Mouse (Mus musculus): Measurements from ENCODE around the gene Pqbp1.

Pqbp1 gene

DNA sequence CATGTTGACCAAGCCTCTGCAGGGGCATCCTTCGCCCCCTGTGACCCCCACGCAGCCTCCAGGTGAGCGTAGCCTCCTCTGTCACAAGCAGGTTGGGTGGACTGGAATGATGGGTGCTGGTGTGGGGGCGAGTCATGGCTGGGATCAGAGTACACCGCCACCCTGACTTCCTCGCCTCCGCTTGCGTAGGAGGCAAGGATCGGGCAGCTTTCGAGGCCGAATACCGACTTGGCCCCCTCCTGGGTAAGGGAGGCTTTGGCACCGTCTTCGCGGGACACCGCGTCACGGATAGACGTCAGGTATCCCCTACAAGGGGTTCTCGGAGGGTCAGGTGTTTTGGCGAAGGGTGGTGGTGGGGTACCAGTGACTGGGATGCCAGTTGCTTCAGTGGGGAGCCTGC, 20.6 kb downstream of the Pqbp1 start:
- DNase-seq (ENCODE audit: low spot score) = no peak

DNA sequence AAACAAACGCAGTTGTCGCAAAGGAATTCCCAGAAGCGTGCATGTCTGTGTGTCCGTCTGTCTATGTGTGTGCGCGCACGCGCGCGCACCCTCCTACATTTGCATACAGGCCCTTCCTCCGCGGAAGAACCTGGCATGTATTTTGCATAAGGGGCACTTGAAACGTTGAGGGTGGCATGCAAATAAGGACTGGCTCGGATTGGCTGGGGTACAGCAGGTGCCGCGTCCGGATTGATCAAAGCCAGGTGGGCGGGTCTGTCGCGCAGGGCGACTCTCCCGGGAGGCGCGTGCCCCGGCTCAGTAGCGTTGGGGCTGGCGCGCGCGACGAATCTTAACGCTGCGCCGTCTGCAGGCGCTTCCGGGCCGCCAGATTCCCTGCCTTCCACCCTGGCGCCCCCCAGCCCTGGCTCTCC, 21.1 kb downstream of the Pqbp1 start, which contains the start of gene Pim2:
TSS of gene Pim2 (plus strand) at position 256 of the 413 bp plus-strand sequence.
- peak; percentile 81 for DNase-seq (ENCODE audit: low spot score)

DNA sequence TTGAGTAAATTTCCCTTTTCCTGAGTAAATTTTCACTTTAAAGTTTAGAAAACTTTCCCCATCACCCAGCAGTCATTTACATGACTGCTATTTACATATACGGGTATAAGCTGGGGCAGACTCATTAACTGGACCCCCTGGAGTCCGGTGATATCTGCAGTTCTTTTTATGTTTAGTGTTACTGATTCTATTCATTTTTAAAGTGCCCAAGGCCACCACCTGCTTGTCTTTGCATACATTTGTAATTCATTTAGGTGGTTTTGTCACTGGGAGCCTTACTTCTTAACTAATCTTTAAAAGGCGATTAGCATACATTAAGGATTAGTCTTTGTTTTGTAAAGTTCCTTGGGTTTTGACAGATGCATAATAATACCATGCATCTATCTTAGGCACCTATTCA, 29.2 kb downstream of the Pqbp1 start:
- no peak for DNase-seq (ENCODE audit: low spot score)

DNA sequence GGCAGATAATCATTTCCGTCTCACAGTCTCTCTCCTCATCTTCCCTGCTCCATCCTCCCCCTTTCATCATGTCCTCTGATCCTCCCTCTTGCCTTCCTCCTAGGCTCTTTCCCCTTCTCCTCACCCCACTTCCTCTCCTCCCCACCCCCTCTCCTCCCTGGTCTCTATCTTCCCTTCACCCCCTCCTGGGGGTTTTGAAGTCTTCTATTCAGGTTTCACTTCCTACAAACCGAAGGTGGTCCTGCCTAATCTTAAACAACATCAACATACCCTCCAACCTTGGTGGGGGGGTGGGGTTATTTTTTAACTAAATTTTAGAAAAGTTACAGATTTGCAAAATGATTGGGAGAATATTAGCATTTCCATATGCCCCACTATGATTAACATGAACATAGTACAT, 30.6 kb downstream of the Pqbp1 start:
- no peak for DNase-seq (ENCODE audit: low spot score)

DNA sequence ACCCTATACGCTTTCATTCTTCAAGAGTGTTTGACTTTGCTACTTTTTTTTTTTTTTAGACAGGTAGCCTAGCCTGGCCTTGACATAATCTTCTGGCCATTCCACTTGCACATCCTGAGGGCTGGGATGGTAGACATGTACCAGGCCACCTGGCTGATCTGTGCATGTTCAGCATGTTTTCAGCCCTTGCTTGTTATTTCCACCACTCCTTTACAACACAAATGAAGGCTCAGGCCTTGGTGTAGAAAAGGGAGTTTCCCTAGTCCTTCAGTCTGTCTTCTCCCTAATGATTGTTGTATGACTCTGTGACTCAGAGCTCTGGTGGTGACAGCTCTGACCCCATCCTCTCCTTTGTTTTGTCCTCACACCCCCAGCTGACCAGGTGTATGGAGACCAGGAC, 31.9 kb downstream of the Pqbp1 start:
- no peak for DNase-seq (ENCODE audit: low spot score)

DNA sequence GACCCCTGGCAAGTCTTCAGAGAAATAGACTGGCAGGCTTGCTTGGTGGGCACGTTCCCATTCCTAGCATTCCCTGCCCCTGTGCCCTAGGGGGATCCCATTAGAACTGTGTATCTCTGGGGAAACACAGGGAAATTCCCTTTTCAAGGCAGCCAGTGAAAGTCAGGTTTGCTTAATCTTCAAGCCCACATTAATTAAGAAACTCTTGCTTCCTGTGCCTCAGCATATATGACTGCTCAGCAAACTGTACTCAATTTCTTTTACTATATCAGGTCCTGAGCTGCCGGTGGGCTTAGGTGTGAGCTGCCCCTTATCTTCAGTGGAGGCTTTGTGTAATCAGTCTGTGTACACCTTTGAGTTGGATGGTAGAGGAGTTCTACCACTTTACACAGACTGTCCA, 33.3 kb downstream of the Pqbp1 start:
- DNase-seq (ENCODE audit: low spot score) = no peak

DNA sequence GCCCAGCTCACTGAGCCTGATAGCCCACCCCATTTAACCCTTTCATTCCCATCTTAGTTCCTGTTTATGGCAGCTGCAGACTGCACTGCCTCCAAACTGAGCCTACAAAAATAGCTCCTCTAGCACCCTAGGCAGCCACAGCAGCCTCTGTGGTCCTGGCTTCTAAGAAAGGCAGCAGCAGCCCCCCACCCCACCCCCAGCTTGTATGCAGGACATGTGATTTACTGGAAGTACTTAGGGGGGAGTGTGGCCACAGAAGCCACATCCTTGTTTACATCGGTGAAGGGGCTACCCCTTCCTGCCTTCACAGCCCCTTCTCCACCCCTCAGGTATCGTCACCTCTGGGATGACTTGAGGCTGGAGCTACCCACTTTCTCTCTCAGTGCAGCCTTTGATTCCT, 33.7 kb downstream of the Pqbp1 start:
- no peak for DNase-seq (ENCODE audit: low spot score)

DNA sequence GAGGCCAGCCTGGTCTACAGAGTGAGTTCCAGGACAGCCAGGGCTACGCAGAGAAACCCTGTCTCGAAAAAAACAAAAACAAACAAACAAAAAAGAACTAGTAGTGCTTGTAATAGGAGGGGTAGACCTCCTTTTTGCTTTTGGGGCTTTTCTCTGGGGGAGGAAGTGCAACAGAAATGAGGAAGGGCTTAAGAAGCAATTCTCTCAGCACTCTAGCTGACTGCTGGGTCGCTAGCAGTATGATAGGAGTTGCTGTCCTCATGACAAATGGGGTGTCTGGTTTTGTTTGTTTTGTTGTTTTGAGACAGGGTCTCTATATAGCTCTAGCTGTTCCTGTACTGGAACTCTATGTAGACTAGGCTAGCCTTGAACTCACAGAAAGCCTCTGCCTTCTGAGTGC, 34.5 kb downstream of the Pqbp1 start:
- DNase-seq (ENCODE audit: low spot score) = no peak

DNA sequence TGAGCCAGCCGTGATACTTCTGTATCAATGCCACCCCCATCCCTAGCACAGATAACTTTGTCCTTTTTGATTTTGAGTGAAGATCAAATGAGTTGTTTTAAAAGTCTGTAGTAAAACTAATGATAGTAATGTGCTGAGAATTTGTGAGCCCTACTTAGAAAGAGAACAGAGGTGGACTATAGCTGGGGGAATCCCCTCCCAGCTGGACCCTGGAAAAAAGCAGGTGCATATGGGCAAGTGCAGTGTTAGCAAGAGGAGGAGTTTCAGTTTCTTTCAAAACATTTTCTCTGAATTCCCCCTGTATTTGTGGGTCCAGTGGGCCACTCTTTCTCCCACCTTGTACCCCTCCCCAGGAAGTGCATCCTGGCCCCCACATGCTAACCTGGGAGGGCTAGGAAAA, 35.9 kb downstream of the Pqbp1 start:
- no peak for DNase-seq (ENCODE audit: low spot score)

DNA sequence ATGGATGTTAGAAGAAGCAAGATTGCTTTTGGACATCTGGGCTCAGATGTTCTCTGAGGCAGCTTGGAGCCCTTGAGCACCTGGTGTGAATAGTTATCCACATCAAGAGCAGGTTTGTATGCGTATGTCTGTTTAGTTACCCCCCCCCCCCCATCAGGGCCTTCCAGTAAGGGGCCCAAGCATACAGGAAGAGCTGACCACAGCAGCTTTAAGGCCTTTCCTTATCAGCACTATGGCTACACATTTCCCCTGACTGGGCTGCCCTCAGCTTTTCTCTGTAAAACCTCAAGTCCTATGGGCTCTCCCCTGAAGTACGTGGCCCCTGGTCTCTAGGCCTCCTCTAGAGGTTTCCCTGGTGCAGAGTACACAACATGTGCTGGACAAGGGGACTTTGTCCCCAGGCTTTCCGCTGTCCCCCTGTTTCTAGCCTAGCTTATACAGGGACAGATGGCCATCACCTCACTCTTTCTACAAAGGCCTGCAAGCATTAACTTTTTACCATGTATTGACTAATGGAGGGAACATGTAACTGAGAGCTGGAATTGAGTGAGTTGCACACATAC, 39.8 kb downstream of the Pqbp1 start:
- no peak for DNase-seq (ENCODE audit: low spot score)

DNA sequence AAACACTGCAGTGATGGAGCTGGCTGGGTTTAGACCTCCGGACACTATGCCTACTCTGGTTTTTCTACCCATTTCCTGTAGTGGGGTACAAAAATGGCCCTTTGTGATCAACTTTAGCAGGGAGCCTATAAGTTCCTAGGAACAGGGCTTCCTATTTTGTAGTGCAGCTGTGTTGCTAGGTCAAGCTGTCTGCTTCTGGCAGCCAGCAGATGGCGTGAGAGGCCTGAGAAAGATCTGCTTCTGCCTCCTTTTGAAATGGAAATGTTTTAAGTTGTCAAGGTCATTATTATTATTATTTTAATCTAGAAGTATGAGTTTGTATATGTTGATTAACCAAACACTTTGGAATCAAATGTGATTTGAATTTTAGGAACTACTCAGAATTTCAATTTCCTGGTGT, 44.5 kb downstream of the Pqbp1 start:
- peak; percentile 38 for DNase-seq (ENCODE audit: low spot score)

DNA sequence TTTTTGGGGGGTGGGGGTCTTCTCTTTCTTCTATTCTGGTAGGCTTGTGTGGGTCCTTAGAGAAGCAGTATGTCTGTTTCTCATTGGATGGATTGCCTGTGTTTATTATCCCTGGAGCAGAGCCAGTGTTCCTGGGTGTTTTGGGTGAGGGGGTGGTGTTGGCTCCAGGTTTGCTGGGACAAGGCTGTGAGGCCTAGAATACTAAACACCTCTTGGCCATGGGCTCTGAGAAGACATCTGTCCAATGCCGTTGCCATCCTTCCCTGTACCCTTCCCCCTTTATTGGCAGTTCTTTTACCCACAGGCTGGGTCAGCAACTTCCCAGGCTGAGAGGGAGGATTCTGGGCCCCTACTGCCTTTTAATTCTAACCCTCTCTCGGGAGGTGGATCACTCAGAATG, 51.2 kb downstream of the Pqbp1 start:
- no peak for DNase-seq (ENCODE audit: low spot score)

Measured in embryo, embryonic 10.5 days (tissue).